Mouse (Mus musculus) heart, adult 18-20 months (tissue): ENCODE measurements around the gene Klhl23. TPM values are rescaled to one million over a fixed set of nuclear protein-coding genes. Genes with fewer than 3 reads are reported as not detected.
A peak's percentile ranks its signal among the peaks of the same experiment; 100 is the strongest.
"Not testable (repeated sequence)": the region's sequence is repeated elsewhere in the genome, so short reads cannot be mapped to it uniquely, and the experiment has no call there.

Experiments
- DNase-seq, 2 experiments: peaks; one replicate each; pipeline ENCODE4 v3.0.0; 2021 to 2022; ENCODE audit warnings: mixed read lengths in 1 of 2
- long read RNA-seq, 2 experiments: library from polyadenylated mRNA; stranded (forward); transcript quantifications; one replicate each; pipeline ENCODE4 v2.0.0; 2021
- total RNA-seq, 2 experiments: library from RNA; stranded (reverse); gene quantifications; 2 replicates each; pipeline ENCODE4 v1.2.3; 2021

Klhl23 gene
- 10 to 100 TPM; 26.0 to 34.4 TPM for total RNA-seq
- long read RNA-seq, experiment 1, full-length matches to known transcripts: 6 of 19 reads
- long read RNA-seq, experiment 1, partial matches to known transcripts: 1 of 19 reads
- long read RNA-seq, experiment 1, other reads (novel, unspliced or antisense): 12 of 19 reads
- long read RNA-seq, experiment 2, full-length matches to known transcripts: 1 of 8 reads
- long read RNA-seq, experiment 2, partial matches to known transcripts: 3 of 8 reads
- long read RNA-seq, experiment 2, other reads (novel, unspliced or antisense): 4 of 8 reads

- DNase-seq: peak; percentile 34 to 46
Observed at GRCm38 (mm10) chr2:69821711-69822110, at the start of gene Klhl23. Klhl23 (plus strand) TSS chr2:69821944.

- no peak for DNase-seq
Observed at GRCm38 (mm10) chr2:69773331-69773730, 48.4 kb upstream of the Klhl23 start.

- no peak for DNase-seq
Observed at GRCm38 (mm10) chr2:69777985-69778835, 43.5 kb upstream of the Klhl23 start.

GRCm38 (mm10) chr2:69778836-69779177 lies 42.9 kb upstream of the Klhl23 start:
- DNase-seq: peak in 1 of 2 experiments; percentile 17

- DNase-seq: no peak
Observed at GRCm38 (mm10) chr2:69788974-69789373, 32.8 kb upstream of the Klhl23 start.

GRCm38 (mm10) chr2:69789429-69790069 lies 32.2 kb upstream of the Klhl23 start, which contains the start of the genes Ccdc173 and Phospho2:
Ccdc173 (minus strand) TSS chr2:69789575.
Phospho2 (plus strand) TSS chr2:69789623.
- peak; percentile 98 to 99 for DNase-seq

- DNase-seq: peak; percentile 88 to 94
Observed at GRCm38 (mm10) chr2:69790285-69790684, 31.5 kb upstream of the Klhl23 start.

- DNase-seq: no peak
Observed at GRCm38 (mm10) chr2:69790722-69791121, 31.0 kb upstream of the Klhl23 start.

- peak; percentile 75 to 83 for DNase-seq
Observed at GRCm38 (mm10) chr2:69802911-69803312, 18.8 kb upstream of the Klhl23 start.

- no peak for DNase-seq
Observed at GRCm38 (mm10) chr2:69803756-69804155, 18.0 kb upstream of the Klhl23 start.

- not testable (repeated sequence) for DNase-seq
Observed at GRCm38 (mm10) chr2:69804663-69805062, 17.1 kb upstream of the Klhl23 start.

GRCm38 (mm10) chr2:69810169-69810568 lies 11.6 kb upstream of the Klhl23 start:
- no peak for DNase-seq

GRCm38 (mm10) chr2:69811349-69811748 lies 10.4 kb upstream of the Klhl23 start:
- not testable (repeated sequence) for DNase-seq

GRCm38 (mm10) chr2:69816575-69816974 lies 5.2 kb upstream of the Klhl23 start:
- DNase-seq: no peak

- no peak for DNase-seq
Observed at GRCm38 (mm10) chr2:69818350-69819085, 3.2 kb upstream of the Klhl23 start.

- DNase-seq: no peak
Observed at GRCm38 (mm10) chr2:69820201-69820600, 1.5 kb upstream of the Klhl23 start.

GRCm38 (mm10) chr2:69822361-69823128 lies 801 bp downstream of the Klhl23 start:
- peak; percentile 13 to 61 for DNase-seq

- peak; percentile 9 to 38 for DNase-seq
Observed at GRCm38 (mm10) chr2:69823129-69823677, 1.5 kb downstream of the Klhl23 start.

GRCm38 (mm10) chr2:69825898-69826297 lies 4.2 kb downstream of the Klhl23 start:
- DNase-seq: no peak

GRCm38 (mm10) chr2:69826380-69826779 lies 4.6 kb downstream of the Klhl23 start:
- DNase-seq: peak in 1 of 2 experiments; percentile 43

GRCm38 (mm10) chr2:69828031-69828430 lies 6.3 kb downstream of the Klhl23 start:
- DNase-seq: no peak
